Mouse (Mus musculus): ENCODE data around the gene Meioc. TPM values are rescaled to one million over a fixed set of nuclear protein-coding genes. Genes with fewer than 3 reads are reported as not detected.

Meioc gene
- total and polyA plus RNA-seq, 3 experiments: 0.05 TPM; not detected in 2

DNA sequence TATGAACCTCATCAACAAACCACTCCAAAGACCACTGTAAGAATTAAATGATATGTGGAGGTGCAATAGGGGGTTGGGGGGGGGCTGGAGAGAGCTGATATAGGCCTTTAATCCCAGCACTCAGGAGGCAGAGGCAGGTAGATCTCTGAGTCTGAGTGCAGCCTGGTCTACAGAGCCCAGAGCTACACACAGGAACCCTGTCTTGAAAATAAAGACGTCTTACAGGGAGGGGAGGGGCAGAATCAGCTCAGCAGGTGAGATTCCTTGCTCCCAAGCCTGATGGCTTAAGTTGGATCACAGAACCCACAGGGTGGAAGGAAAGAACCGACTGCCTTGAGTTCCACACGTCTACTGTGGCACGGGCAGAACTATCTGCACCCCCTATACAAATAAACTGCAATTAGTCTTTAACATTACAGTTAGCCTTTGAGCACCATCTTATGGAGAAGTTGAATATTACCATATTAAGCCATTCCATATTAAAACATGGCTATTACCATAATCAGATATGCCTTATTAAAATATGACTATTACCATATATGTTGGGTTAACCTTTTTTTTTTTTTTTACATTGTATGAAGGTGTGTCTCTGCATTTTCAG is 7.1 kb upstream of the Meioc start:
- Histone ChIP-seq H3K27me3 (ENCODE audit: insufficient read depth, low read length) (peaks cover 15% of the 10 kb centered on the region; the same call in 1 of the 2 replicates), H3K4me1 (ENCODE audit: insufficient read depth, low read depth, low read length) (no peaks in the 10 kb centered on the region), H3K9me3 (replicated peaks) (no peaks in the 10 kb centered on the region), H3K4me3 (ENCODE audit: low read depth, low read length) (no peak overlapping the region), H3K36me3 (replicated peaks) (no peaks in the 10 kb centered on the region)
- ATAC-seq (ENCODE audit: extremely low read depth, insufficient number of reproducible peaks, low FRiP score, poor library complexity, severe bottlenecking): no peak
- TF ChIP-seq GATA1 (IDR thresholded peaks at IDR 0.05; ENCODE audit: borderline replicate concordance, low read length) (no peak), POLR2AphosphoS5 (IDR thresholded peaks at IDR 0.05; ENCODE audit: insufficient replicate concordance, low read depth, low read length) (no peak), CTCF (IDR thresholded peaks at IDR 0.05; ENCODE audit: low read depth, low read length) (no peak), TAL1 (conservative IDR thresholded peaks at IDR 0.05; ENCODE audit: low read depth, low read length) (no peak), GATA2 (IDR thresholded peaks at IDR 0.05; ENCODE audit: borderline replicate concordance, low read depth, low read length) (no peak)
- DNase-seq (ENCODE audit: low spot score): no peak

DNA sequence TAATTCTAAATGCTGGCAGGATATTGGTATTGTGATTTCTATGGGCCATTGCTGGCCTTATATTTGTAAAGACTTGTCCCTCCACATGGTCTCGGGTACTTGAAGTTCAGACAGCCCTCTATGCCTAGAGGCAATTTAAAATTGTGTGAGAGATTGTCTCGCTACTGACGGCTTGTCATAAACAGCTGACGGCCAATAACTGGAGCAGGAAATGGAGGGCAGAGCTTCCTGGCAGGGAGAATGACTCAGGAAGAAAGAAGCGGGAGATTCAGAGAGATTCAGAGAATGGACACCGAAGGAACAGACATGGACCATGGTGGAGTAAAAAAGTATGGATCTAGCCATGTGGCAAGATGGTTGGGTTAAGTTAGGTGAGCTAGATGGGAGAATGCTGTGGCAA is 6.6 kb upstream of the Meioc start:
- ATAC-seq (ENCODE audit: extremely low read depth, insufficient number of reproducible peaks, low FRiP score, poor library complexity, severe bottlenecking): no peak
- no peaks in the 10 kb centered on the region for H3K9me3 ChIP-seq (replicated peaks)
- DNase-seq (ENCODE audit: low spot score): no peak
- H3K4me1 ChIP-seq (ENCODE audit: insufficient read depth, low read depth, low read length): no peaks in the 10 kb centered on the region
- TF ChIP-seq POLR2AphosphoS5 (IDR thresholded peaks at IDR 0.05; ENCODE audit: insufficient replicate concordance, low read depth, low read length) (no peak), TAL1 (conservative IDR thresholded peaks at IDR 0.05; ENCODE audit: low read depth, low read length) (no peak), GATA2 (IDR thresholded peaks at IDR 0.05; ENCODE audit: borderline replicate concordance, low read depth, low read length) (no peak), GATA1 (IDR thresholded peaks at IDR 0.05; ENCODE audit: borderline replicate concordance, low read length) (no peak), CTCF (IDR thresholded peaks at IDR 0.05; ENCODE audit: low read depth, low read length) (no peak)
- H3K36me3 ChIP-seq (replicated peaks): no peaks in the 10 kb centered on the region
- H3K4me3 ChIP-seq (ENCODE audit: low read depth, low read length): no peak overlapping the region
- peaks cover 13% of the 10 kb centered on the region; the same call in 1 of the 2 replicates for H3K27me3 ChIP-seq (ENCODE audit: insufficient read depth, low read length)

DNA sequence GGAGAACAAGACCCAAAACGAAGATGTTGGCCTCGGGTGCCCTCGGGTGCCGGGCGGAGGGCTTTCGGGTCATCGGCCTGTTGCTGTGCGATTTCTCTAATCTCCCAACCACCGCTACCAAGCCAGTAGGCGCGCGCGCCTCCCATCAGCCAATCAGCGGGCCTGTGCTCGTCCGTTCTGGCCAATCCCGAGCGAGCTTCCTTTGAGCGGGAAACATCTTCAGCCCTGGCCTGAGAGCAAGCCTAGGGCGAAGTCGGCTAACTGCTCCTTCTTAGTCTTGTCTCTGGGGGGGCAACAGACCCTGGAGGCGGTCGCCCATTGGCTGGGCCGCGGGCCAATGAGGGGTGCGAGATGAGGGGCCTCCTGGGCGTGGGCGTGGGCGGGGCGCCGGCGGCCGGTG is 1.6 kb downstream of the Meioc start:
- Histone ChIP-seq H3K36me3 (replicated peaks) (no peaks in the 10 kb centered on the region), H3K27me3 (ENCODE audit: insufficient read depth, low read length) (no peaks in the 10 kb centered on the region; the same call in 1 of the 2 replicates), H3K9me3 (replicated peaks) (peaks cover 12% of the 10 kb centered on the region), H3K4me3 (ENCODE audit: low read depth, low read length) (no peak overlapping the region), H3K4me1 (ENCODE audit: insufficient read depth, low read depth, low read length) (no peaks in the 10 kb centered on the region)
- no peak for ATAC-seq (ENCODE audit: extremely low read depth, insufficient number of reproducible peaks, low FRiP score, poor library complexity, severe bottlenecking)
- TF ChIP-seq GATA2 (IDR thresholded peaks at IDR 0.05; ENCODE audit: borderline replicate concordance, low read depth, low read length): no peak
- DNase-seq (ENCODE audit: low spot score): no peak

DNA sequence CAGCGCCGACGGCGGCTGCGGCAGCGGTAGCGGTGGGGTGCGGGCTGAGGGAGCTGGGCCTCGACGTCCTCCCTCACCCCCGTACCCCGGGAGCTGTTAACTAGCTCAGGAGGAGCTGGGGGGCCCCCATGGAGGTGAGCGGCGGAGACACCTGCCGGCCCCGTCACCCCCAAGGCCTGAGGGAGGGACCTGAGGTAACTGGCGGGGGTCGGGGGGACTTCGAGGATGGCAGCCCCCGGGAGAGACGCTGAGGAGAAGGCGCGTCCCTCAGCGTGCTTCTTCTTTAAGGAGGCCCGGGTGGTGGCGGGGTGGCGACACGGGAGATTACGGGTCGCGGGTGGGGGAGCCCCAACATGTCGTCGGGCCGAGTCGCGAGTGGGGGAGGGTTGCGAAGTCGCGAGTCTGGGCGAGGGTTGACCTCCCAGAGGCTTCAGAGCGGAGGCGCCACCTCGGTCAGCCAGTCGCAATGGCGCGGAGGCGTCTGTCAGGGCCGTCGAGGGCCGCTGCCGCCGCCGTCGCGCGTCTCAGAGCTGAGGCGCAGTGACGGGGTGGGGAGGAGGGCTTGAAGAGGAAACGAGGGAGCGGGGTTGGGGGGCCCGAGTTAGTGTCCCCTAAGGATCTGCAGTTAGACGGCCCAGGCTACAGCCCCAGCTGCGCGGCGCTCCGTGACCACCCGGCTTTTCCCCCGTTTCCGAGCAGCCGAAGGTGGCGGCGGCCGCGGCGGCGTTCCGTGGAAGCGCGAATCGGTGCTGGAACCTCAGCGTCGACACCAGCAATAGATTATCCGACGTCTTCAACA is 2.3 kb downstream of the Meioc start:
- H3K4me3 ChIP-seq (ENCODE audit: low read depth, low read length): no peak overlapping the region; the same call in 1 of the 2 replicates
- H3K27me3 ChIP-seq (ENCODE audit: insufficient read depth, low read length): no peaks in the 10 kb centered on the region; the same call in 1 of the 2 replicates
- H3K4me1 ChIP-seq (ENCODE audit: insufficient read depth, low read depth, low read length): no peaks in the 10 kb centered on the region
- DNase-seq (ENCODE audit: low spot score) (no peak), ATAC-seq (ENCODE audit: extremely low read depth, insufficient number of reproducible peaks, low FRiP score, poor library complexity, severe bottlenecking) (no peak)
- peaks cover 12% of the 10 kb centered on the region for H3K9me3 ChIP-seq (replicated peaks)
- TF ChIP-seq CTCF (IDR thresholded peaks at IDR 0.05; ENCODE audit: low read depth, low read length): no peak
- TF ChIP-seq GATA2 (IDR thresholded peaks at IDR 0.05; ENCODE audit: borderline replicate concordance, low read depth, low read length): no peak
- TF ChIP-seq TAL1 (conservative IDR thresholded peaks at IDR 0.05; ENCODE audit: low read depth, low read length): no peak
- TF ChIP-seq GATA1 (IDR thresholded peaks at IDR 0.05; ENCODE audit: borderline replicate concordance, low read length): no peak
- no peak for TF ChIP-seq POLR2AphosphoS5 (IDR thresholded peaks at IDR 0.05; ENCODE audit: insufficient replicate concordance, low read depth, low read length)
- no peaks in the 10 kb centered on the region for H3K36me3 ChIP-seq (replicated peaks)

DNA sequence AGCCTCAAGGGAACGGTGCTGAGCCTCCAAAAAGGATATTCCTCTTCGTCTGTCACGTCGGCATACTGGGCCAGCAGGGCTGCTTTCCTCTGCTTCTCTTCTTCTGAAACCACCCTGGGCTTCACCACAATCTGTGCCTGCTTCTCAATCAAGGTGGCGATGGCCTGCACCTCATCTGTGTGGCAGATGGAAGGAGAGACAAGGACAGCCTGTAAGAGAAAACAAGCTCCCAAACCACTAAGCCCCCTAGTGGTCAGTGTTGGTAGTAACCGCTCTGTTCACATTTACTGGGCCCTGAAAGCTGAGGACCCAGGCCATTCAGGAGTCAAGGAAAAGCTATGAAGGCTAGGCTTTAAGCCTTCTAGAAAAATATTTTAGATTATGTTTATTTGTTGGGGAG is 26.6 kb downstream of the Meioc start:
- H3K4me1 ChIP-seq (ENCODE audit: insufficient read depth, low read depth, low read length): no peaks in the 10 kb centered on the region
- no peak overlapping the region for H3K4me3 ChIP-seq (ENCODE audit: low read depth, low read length)
- TF ChIP-seq POLR2AphosphoS5 (IDR thresholded peaks at IDR 0.05; ENCODE audit: insufficient replicate concordance, low read depth, low read length): no peak
- no peak for TF ChIP-seq TAL1 (conservative IDR thresholded peaks at IDR 0.05; ENCODE audit: low read depth, low read length)
- no peak for TF ChIP-seq GATA2 (IDR thresholded peaks at IDR 0.05; ENCODE audit: borderline replicate concordance, low read depth, low read length)
- no peak for TF ChIP-seq GATA1 (IDR thresholded peaks at IDR 0.05; ENCODE audit: borderline replicate concordance, low read length)
- TF ChIP-seq CTCF (IDR thresholded peaks at IDR 0.05; ENCODE audit: low read depth, low read length): peak; percentile 89
- no peaks in the 10 kb centered on the region for H3K27me3 ChIP-seq (ENCODE audit: insufficient read depth, low read length)
- peaks cover 70% of the 10 kb centered on the region for H3K36me3 ChIP-seq (replicated peaks)
- ATAC-seq (ENCODE audit: extremely low read depth, insufficient number of reproducible peaks, low FRiP score, poor library complexity, severe bottlenecking) (no peak), DNase-seq (ENCODE audit: low spot score) (peak; percentile 53)
- H3K9me3 ChIP-seq (replicated peaks): no peaks in the 10 kb centered on the region

DNA sequence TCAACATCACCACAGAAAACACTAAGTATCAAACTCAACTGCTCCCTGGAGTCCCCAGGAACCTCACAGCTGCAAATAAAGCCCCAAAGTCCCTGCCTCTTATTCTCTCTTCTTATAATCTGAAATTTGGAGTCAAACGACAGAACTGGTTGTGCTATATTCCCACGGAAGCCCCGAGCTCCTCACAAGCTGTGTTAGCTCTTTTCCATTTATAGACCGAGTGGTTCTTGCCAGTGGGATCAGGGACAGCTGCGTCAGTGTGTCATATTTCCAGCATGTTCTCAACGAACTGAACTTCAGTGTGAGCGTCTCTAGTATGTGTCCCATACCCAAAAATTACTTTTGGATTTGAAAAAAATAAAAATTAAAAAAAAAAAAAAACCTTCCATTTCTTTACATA is 31.8 kb downstream of the Meioc start:
- Histone ChIP-seq H3K9me3 (replicated peaks) (no peaks in the 10 kb centered on the region), H3K36me3 (replicated peaks) (peaks cover 48% of the 10 kb centered on the region), H3K4me3 (ENCODE audit: low read depth, low read length) (no peak overlapping the region), H3K27me3 (ENCODE audit: insufficient read depth, low read length) (no peaks in the 10 kb centered on the region), H3K4me1 (ENCODE audit: insufficient read depth, low read depth, low read length) (peaks cover 22% of the 10 kb centered on the region)
- TF ChIP-seq TAL1 (conservative IDR thresholded peaks at IDR 0.05; ENCODE audit: low read depth, low read length) (no peak), POLR2AphosphoS5 (IDR thresholded peaks at IDR 0.05; ENCODE audit: insufficient replicate concordance, low read depth, low read length) (no peak), CTCF (IDR thresholded peaks at IDR 0.05; ENCODE audit: low read depth, low read length) (no peak), GATA2 (IDR thresholded peaks at IDR 0.05; ENCODE audit: borderline replicate concordance, low read depth, low read length) (no peak), GATA1 (IDR thresholded peaks at IDR 0.05; ENCODE audit: borderline replicate concordance, low read length) (no peak)
- no peak for DNase-seq (ENCODE audit: low spot score)
- no peak for ATAC-seq (ENCODE audit: extremely low read depth, insufficient number of reproducible peaks, low FRiP score, poor library complexity, severe bottlenecking)

Measured in G1E (cell line).